Mouse (Mus musculus) adrenal gland, postnatal 25 days (tissue): ENCODE results near the gene Sirt6. TPM values are rescaled to one million over a fixed set of nuclear protein-coding genes. Genes with fewer than 3 reads are reported as not detected.

Experiments
- DNase-seq: peaks from one replicate; pipeline ENCODE4 v3.0.0; 2021; ENCODE audit warnings: mixed read lengths
- total RNA-seq: library from RNA; stranded (reverse); gene quantifications from 2 replicates; pipeline ENCODE4 v1.2.3, GENCODE M21; 2021

Gene Sirt6
- total RNA-seq, 1 experiment from 2014 or later: 30.2 TPM

DNA sequence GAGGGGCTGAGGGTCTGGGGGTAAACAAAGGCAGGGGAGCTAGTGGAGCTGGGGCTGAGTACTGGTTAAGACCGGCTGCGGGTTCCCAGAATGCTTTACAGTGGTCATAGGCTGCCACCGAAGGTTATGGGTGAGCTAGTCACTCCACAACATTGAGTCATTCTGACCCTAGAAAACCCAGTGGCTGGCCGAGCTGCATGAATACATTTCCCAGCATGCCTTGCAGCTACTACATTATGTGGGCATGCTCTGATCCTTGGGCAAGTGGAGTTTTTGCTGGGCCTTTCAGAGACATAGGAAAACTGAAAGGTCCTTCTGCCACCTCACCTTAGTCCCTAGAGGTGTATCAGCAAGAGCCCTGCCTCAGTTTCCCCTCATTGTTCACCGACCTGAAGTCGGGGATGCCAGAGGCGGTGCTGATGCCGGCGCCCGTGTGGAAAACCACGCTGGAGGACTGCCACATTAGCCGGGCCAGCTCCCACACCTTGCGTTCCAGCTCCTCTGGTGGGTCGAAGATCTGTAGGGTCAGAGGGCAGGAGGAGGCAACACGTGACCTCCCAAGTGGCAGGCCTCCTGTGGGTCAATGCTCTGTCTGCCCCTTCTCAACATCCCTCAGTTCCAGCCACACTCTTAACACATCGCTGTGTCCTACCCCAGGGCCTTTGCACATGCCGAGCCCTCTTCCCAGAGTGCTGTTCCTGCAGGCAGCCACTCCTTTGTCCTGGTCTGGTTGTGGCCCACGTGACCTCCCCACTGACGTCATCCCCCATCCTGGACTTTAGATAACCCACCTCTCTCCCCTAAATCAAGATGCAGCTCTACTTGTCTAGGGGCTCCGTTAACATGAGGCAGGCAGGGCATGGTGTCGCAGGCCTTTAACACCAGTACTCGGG lies 1.2 kb downstream of the Sirt6 start:
- no peak for DNase-seq

GRCm38 (mm10) chr10:81623441-81623840 lies 4.2 kb downstream of the Sirt6 start:
- DNase-seq: no peak

- no peak for DNase-seq
These were observed 6.8 kb downstream of the Sirt6 start for GRCm38 (mm10) chr10:81620786-81621185.

- no peak for DNase-seq
These were observed 7.6 kb downstream of the Sirt6 start for GRCm38 (mm10) chr10:81619976-81620375.

DNA sequence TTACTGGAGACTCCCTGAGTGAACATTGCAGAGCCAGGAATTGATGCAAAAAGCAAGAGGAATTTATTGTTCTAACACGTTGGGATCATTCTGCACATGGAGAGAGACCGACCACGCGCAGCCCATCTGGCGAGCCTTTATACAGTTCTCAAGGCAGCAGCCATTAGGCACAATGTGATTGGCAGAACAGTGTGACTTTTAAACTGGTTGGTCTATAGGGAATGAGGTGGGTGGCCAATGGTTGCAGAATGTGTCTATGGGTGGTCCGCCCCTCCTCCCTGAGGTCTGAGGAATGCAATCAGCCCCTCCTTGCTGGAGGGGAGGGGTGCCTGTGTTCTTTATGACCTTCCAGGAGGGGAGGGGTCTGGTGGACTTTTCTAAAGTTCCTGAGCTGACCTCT lies 12.1 kb downstream of the Sirt6 start:
- no peak for DNase-seq

DNA sequence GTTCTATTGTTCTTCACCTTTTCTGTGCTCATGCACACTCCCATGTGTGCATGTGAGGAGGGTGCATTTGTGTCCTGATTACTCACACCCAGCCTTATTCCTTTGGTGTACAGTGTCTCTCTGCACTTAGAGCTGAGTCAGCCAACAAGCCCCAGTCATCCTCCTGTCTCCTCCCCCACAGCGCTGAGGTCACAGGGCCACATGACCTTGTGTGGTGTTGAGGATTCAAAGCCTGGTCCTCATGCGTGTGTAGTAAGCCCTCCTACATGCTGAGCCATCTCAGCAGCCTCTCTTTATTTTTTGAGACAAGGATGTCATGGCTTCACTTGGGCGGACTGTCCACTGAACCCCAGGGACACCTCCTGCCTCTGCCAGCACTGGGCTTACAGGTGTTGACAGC lies 14.8 kb downstream of the Sirt6 start:
- peak; percentile 53 for DNase-seq

DNA sequence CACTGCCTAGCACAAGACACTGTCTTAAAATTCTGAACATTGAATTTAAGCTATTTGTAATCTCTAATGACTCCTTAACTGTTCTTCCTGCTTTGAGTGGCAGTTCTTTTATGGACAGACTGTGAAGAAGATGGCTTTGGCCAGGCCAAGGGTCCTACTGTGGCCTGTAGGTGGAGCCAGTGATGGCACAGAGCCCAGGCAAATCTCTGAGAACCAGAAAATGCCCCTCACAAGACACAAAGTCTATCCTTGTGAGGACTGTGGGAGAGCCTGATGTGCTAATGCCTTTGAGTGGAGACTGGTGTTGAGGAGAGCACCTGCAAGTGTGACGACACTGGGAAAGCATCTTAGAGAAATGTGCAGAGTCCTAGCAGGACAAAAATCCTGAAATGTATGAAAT lies 19.3 kb downstream of the Sirt6 start:
- no peak for DNase-seq

DNA sequence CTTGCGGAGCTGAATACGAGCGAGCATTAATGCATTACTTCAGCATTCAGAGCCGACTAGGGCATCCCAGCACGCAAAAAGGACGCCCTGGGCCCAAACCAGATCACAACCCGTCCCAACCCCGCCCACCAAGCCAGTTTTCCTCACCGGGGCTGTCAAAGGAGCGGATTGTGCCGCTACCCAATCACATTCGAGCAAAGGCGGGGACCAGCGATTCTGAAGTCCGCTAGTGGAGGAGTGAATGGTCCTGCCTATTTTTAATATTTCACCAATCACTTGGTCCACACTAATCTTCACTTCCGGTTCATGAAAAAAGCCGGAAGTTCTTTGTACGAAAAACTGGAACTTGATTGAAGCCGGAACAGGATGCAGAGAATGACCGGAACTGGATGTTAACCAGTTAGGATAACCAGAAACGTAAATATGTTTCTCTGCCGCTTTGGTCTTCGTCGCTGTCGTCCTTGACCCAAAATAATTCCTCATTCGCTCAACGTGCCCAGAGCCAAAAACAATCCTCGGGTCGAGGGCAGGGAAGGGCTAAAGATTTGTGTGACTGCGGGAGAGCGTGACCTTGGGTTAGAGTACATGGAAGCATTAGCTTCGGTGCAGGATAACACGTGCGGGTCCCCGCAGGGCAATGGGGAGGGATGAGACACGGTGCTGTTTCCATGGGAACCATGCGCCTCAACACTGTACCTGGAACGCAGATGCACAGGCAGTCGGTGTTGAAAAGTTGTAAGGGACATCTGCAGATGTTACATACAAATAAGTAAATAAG lies 21.4 kb downstream of the Sirt6 start, which contains the start of gene BC025920:
Gene BC025920 (plus strand): TSS at position 297 of the 778 bp plus-strand sequence.
- DNase-seq: peak; percentile 93

GRCm38 (mm10) chr10:81605666-81605973 lies 22.0 kb downstream of the Sirt6 start:
- DNase-seq: peak; percentile 45

GRCm38 (mm10) chr10:81604968-81605665 lies 22.5 kb downstream of the Sirt6 start:
- DNase-seq: peak; percentile 85

DNA sequence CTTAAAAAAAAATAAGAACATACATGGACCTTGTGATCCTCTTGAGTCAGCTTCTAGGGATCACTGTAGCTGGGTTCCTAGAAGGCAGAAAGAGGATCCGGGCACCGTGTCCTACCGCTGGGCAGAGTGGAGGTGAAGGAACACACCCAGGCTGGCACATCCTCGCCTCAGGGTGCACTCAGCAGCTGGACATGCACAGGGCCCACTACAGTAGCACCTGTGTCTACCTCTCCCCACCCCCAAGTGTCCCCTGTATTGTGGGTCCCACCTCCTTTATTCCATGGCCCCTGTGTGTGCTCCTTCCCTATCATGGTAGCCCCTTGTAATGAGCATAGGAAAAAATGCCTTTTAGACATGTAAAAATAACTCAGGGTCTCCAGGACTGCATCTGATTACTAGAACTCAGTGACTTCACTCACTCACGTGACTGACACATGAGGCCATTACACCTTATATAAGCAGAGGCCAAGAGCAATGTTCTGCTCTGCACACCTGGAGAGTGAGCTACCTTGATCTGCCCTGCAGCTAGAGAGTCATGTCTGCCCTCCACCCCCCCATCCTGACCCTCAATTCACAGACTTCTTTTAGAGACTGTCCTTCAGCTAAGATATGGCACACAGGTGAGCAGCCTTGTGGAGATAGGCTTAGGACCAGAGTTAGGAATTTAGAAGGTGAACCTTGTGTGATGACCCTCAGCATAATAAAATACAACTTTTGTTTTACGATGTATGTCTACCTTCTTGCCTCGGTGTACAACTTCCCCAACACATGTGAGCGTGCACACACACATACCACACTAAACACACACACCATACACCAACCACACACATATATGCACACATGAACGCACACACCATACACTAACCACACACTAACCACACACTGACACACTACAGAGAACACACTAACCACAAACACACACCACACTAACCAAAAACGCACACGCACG lies 23.3 kb downstream of the Sirt6 start:
- DNase-seq: no peak

- no peak for DNase-seq
These were observed 24.9 kb downstream of the Sirt6 start for GRCm38 (mm10) chr10:81602741-81603151.

DNA sequence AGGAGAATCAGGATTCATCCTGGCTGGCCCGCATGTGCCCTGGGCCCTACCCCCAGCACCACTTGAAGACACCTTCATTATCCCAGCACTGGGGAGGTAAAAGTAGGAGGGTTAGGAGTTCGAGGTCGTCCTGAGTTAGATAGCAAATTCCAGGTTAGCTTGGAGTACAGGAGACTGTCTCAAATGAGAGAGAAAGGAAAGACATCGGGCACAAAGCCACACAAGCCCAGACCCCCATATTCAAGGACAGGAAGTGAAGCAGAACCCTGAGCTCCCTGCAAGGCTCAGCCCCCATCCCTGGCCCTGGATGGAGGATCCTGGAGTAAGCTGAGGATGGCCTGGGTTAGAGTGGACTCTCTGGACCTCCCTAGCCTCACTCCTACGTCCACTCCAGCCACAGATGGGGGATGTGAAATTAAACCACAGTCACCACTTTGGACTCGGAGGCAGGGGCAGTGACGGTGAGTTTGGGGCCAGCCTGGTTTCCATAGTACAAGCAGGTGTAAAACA lies 26.1 kb downstream of the Sirt6 start:
- DNase-seq: no peak

GRCm38 (mm10) chr10:81600738-81601203 lies 26.8 kb downstream of the Sirt6 start, which contains the start of gene Tle6:
Gene Tle6 (minus strand): TSS chr10:81601073.
- peak; percentile 98 for DNase-seq

DNA sequence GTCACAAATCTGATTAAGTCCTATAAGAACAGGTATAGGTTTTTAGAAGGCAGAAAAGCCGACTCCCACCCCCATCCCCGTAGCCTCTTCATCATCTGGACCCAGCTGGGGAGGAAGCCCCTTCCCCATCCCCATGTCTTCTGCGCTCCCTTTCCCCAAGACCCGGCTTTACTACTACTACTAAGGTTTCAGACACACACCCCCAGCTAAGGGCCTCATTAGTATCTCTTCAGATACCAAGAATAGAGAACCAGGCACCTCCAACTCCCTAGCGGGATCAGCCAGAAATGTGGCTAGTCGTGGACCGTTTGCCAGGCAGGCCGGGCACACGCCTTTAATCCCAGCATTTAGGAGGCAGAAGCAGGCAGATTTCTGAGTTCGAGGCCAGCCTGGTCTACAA lies 27.5 kb downstream of the Sirt6 start:
- DNase-seq: no peak

DNA sequence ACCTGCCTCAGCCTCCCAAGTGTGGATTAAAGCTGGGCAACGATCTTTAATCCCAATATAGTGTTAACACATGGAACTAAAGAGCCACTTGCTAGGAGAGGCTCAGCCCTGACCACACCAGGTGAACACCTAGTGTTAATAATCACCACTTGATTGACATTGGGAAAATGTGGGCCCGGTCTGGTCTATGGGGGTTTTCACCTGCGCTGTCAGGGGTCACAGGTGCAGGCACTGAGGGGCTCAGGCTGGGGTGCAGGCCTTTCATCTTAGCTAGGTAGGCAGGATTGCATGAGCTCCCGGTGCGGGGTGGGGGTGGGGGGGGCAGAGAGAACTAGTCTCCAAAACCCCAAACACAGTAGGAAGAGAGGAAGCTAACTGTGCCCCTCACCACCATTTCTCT lies 28.0 kb downstream of the Sirt6 start:
- no peak for DNase-seq

DNA sequence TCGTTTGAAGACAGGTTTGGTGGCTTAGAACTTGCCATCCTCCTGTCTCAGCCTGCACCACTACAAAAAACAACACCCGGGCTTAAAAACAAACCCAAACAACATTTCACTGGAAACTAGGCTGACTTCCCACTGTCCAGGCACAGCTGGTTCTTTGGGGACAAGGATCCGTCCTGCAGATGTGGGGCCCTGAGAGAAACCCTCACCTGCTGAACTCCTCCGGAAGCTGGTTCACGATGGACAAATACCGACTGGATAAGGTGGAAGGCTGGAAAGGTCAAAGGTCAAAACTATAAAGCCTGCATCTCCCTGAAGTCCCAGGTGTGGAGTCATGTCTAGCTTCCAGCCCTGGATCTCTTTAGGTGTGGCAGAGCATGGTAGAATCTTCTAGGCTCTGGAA lies 28.7 kb downstream of the Sirt6 start:
- no peak for DNase-seq

DNA sequence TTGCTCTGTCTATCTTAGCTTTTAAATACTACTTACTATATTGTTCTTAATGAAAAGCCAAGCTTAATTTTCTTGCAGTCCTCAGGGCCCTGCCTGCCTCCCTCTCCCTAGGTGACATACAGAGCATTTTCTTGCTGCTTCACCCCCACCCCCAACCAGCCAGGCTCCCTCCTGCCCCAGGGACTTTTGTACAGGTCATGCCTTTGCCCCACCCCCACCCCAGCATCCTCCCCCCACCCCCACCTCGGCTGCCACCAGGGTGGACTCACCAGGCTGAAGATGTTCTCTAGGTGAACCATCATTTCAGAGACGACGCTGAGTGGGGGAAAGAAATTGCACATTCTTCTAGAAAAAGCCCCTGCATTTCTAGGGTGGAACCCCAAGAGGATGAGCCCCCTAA lies 29.3 kb downstream of the Sirt6 start:
- no peak for DNase-seq

- DNase-seq: peak; percentile 70
These were observed 30.3 kb downstream of the Sirt6 start for GRCm38 (mm10) chr10:81597137-81597950.

DNA sequence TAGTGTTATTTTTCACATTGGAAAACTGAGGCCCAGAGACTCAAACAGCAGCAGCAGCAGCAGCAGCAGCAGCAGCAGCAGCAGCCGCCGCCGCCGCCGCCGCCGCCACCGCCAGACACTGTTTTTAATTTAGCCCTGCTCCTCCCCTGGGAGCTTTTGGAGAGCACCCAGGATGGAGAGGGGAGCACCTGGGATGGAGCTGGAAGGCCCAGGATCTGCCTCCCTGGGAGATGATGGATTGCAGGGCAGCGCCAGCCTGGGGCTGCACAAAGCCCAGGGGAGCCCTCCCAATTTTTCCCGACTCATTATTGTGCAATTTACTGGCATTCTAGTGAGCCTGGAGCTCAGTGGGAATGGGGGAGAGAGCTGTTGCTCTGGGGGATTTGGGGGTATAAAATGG lies 31.0 kb downstream of the Sirt6 start:
- DNase-seq: no peak
